Mouse (Mus musculus) right cerebral cortex, adult 2 months (tissue): Measurements from ENCODE around the gene Gsg1l2.

Experiments used
- DNase-seq, 2 experiments: peaks; one replicate each; pipeline ENCODE4 v3.0.0; 2021 to 2022; ENCODE audit warnings: low spot score in 2 of 2

Gsg1l2 gene

DNA sequence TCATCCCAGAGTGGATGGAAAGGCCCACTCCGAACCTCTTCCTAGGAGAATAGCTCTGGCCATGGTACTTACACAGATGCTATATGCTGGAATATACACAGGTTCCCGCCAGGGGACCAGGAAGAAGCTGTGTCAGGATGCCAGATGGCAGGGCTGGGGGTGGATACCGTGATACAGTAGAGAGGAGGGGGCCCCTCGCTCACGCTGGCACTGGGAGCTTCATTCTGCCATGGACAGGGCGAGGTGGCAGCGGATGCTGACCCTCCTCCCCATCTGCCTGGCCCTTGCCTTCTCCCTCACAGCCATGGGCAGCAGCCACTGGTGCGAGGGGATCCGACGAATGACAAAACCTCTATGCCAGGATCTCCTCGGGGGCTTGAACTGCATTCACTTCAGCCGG, at the start of gene Gsg1l2:
TSS of gene Gsg1l2 (plus strand) at position 230 of the 400 bp plus-strand sequence.
- no peak for DNase-seq

DNA sequence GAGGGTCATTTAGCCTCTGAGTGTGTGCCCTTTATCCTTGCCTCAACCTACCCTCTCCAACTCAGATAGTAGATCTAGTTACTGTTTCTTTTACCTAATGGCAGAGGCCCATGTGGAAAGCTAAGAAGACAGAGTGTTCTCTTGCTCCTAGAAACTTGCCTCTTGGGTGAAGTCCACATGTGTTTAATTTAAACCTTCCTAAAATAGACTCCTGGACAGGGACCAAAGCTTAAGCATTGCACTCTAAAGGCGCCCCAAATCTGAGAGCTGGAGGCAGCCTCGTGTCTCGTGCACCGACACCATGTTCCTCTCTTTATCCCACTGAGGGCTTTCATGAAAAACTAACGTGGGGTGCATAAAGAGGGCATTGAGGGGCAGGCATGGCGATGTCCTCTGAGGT, 47.3 kb upstream of the Gsg1l2 start:
- no peak for DNase-seq

DNA sequence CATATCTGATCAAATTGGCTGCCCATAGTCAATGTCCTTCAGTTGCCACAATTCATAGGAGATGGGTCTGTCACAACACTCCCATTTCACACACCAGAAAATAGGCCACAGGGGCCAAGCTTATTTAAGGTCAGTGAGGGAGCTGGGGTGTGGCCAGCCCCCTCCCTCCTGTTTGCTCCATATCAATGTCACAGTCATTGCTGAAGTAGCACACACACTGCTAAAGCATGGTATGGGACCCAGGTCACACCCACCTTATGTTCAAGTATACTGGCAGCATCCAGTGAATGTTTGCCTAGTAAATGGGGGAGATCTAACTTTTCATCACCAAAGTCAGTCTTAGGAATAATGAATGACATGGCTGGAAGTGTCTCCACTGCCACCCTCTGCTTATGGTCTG, 45.7 kb upstream of the Gsg1l2 start:
- no peak for DNase-seq

DNA sequence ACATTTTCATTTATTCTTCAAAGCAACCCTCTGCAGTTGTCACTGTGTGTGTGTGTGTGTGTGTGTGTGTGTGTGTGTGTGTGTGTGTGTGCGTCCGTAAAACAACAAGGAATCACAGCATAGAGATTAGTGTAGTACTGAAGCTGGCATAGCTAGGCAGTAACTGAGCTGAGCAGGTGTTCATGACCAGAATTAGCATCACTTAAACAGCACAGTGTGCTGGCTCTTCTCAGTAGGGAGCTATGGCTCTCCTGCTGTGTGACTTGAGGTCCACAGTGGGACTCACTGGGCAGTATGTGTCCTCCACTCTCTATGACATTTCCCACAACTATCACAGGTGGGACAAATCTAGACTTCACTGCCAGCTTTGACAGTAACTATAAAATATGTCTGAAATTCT, 43.4 kb upstream of the Gsg1l2 start:
- no peak for DNase-seq

DNA sequence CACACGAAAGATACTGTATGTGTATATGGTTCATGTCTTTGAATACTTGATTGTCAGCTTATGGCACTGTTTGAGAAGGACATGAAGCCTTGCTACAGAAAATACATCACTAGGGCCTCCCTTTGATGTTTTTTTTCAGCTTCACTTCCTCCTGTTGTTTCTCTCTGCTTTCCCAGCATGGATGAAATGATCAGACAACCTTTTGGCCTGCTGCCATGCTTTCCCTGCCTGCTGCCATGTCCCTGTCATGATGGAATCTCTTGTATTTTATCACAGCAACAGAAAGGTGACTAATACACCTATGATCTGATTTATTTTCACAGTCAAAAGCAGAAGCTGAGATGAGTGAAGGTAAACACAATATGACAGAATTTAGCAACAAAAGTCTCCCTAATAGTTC, 40.7 kb upstream of the Gsg1l2 start:
- no peak for DNase-seq

DNA sequence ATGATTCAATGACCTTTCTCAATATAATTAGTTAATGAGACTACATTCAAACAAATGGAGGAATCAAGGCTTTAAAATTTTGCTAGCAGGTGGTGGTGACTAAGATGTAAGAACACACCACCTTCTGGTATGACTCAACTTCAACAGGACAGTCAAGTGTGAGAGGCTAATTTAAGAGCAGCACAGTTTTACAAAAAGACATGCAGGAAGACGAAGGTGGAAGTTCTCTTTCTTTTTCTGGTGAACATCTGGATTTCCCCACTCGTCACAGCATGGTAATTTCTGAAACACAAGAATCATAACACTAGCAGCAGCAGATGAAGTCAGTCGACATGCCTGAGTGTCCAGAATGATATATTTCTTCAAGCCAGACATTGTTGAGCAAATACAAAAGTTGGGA, 39.8 kb upstream of the Gsg1l2 start:
- no peak for DNase-seq

DNA sequence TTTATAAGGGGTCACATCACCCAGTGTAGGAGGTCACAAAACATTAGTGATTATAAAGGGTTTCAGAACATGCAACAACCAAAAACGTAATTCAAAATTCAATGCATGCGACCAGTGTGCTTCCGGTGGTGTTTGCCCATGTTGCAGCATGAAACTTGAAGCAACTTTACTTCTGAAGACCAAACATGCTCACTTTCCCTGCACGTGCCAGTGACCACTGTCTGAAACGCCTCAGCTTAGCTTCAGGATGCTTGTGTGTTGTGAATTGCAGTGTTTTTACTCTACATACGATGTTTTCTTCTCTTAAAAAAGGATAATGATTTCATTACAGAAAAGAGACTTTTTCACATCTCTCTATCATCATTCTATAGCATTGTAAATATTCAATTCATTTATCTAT, 36.1 kb upstream of the Gsg1l2 start:
- DNase-seq: no peak

DNA sequence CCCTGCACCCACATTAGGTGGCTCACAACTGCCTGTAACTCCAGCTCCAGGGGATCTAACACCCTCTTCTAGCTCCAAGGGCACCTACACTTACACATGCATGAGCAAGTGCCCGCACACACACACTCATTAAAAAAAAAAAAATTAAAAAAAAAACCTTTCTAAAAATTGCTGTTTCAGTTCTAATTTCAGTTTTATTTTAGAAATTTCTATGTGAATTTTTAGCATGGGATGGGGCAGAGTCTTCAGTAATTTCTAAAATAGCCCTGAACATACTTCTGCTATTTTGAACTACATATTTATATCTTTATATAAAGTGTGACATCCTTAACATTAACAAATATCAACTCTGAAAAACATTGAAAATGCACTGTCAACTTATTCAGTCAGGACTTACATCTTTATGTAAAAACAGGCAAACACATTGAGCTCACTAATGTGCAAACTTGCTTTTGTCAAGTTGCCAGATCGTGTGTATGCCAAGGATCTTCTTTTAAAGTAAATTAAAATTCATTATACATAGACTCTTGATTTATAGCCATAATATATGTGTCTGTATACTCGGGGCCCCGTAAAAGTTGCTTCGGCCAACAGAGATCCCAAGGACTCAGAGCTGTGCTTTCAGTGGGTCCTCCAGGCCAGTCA, 35.4 kb upstream of the Gsg1l2 start:
- DNase-seq: no peak

DNA sequence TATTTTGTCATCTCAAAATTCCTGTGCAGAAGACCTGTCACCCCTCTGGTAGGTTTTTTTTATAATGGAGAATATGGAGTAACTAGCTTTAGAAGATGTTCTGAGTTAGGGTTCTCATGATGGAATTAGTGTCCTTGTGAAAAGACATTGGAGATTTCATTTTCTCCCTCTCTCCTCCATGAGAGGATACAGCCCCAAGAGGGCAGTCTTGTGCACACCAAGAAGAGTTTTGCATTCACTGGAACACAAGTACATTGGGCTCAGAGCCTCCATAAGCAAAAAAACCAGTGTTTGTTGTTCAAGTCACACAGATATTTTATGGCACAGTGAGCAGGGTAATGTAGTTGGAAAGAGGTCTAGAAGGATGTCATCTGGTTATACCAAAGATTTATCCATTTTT, 32.8 kb upstream of the Gsg1l2 start:
- no peak for DNase-seq

DNA sequence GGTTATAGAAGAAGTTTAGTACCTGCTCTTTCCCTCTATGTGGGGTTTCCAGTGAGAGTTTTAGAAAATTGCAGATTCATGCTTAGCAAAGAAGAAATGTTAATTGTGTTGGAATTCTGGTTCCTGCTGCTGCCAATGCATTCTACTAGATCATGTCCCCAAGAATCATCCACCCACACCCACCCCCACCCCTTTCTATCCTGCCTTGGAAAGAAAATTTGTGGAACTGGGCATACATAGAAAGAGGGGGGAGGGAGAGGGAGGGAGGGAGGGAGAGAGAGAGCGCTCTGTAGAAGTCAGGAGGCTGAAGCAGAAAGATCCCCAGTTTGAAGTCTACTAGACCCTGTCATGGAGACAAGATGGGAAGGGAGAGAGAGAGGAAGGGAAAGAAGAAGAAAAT, 18.1 kb upstream of the Gsg1l2 start:
- no peak for DNase-seq

DNA sequence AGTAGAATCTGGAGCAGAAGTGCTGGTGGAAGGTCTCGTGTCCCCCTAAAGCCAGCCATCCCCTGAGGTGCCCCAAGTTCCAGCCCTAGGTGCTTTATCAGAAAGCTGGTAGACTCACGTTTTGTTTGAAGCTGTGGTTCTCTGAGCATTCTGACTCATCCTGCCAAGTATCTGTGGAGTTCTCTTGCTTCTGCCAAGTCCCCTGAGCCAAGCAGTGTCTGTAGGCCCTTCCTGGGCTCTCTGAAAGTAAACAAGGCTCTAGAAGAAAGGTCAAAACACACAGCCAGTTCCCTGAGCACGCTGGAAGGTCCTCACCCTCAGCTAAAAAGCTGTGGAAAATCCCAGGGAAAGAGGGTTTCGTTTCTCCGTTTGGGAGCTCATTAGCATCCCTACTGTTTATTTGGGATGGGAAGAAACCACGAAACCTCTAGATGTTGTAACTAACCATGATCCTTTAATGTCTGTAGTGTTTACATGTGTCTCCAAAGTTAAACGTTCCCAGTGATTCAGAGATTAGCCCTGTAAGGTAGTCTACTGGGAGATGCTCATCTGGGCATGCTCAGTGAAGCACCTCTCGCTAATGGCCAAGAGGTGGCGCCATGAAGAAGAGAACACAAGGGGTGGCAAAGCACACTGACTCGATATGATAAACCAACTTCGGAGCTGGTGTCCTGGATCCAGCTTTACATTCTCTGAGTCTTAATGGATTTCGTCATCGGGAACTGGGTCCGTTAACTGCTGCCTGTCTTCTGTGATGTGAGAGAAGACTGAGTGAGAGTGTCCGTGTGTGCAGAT, 16.8 kb upstream of the Gsg1l2 start:
- no peak for DNase-seq

DNA sequence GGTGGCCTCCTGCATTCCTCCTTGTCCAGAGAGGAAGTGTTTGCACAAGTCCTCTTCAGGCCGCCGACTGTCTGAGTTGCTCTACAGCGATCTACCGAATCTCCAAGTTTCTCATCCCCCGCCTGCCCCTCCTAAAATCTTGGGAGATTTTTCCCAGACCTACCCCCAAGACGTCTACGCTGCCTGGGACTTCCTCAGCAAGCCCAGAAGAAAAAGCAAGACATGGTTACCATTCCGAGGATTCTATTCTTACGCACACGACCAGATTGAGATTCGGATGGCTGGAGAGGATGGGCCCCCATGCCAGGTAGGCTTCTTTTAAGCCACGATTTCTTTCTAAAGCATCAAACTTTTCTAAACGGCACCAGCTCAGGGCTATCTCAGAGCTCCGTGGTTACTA, 3.4 kb upstream of the Gsg1l2 start, which contains the start of gene Glp2r:
TSS of gene Glp2r (minus strand) at position 101 of the 400 bp plus-strand sequence.
- no peak for DNase-seq

DNA sequence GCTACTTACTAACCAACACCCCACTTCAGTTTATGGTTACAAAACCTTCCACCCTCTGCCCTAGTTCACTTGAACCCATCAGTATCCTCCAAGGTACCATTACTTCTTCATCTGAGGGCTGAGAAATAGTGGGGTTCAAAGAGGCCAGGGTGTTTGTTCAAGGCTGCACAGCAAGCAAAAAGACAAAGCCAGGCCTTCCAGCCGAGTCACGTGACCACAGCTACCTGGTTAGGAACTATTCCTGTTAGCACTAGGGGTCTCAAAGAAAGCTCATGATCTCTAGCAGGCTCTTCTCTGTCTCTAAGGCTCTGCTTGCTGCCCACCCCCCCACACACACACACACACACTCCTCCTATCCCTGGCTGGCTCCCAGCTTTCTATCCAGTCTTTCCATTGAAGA, 2.7 kb upstream of the Gsg1l2 start:
- no peak for DNase-seq

DNA sequence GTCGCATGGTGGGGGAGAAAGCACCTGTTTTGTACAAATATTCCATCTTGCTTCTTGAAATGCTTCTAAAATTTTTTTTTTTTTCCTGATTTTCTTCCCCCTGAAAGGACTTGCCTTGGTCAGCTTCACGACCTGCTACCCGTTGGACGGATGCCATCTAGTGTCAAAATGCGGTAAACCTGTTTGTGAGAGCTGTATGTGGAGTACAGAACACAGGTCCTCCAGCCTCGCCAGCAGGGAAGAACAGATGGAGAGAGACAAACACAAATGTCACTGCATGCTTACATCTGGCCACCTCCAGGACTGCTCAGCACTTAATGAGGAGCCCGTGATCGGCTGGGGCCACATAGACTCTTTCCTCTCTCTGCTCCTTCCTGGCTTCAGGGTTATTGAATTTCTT, 1.8 kb upstream of the Gsg1l2 start:
- peak; percentile 74 to 87 for DNase-seq

DNA sequence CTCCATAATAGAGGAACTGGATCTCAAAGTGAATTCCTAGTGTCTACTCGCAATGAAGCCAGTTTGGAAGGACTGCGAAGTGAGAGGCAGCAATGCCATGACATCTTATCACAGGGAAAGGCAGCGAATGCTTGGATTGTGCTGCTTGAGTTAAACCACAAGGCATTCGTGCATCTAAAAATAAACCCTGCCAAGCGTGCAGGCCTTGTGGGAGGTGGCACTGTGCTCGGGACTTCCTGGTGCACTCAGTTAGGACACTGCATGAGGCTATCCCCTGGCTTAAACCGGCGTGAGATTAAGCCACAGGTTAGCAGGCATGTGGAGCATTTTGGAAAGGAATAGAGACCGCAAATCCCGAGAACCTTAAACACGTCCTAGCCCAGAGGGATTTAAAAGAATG, 15.8 kb downstream of the Gsg1l2 start:
- DNase-seq: no peak

DNA sequence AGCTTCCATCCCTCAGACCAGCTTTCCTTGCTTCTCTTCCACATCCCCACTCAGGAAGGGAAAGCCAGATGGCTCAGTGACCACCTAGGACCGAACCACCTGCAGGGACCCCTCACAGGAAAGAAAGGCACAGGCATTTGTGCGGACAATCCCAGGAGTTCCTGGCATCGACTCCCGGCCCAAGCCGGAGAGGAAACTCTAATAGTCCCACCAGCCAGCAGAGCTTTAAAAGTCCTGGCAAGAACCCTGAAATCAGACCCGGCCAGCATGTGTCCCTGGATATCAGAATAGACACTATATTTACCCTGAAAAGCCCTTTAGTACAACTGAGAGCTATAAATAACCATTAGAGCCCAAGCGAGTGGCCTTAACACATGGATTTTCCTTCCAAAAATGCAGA, 23.5 kb downstream of the Gsg1l2 start, which contains the start of gene Dhrs7c:
TSS of gene Dhrs7c (plus strand) at position 257 of the 400 bp plus-strand sequence.
- no peak for DNase-seq

DNA sequence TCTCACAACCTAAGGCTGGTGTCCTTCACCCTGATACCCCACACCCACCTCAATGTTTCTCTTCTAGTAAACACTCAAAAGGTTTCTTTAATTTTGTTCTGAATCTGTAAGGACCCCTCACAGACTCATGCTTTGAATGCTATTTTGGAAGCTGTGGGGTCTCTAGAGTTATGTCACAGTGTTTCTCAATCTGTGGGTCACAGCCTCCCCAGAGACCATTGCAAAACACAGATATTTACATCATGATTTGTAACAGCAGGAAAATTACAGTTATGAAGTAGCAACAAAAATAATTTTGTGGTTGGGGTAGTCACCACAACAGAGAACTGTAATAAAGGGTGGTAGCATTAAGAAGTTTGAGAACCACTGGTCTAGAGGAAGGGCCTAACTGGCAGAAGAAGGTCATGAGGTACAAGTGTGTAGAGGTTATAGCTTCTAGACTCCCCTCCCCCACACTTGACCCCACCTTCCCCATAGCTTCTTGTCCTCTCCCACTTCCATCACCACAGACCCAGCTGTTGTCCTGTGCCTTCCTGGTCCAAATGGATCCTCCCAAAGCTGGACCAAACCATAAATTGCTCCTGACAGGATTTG, 25.8 kb downstream of the Gsg1l2 start:
- no peak for DNase-seq

DNA sequence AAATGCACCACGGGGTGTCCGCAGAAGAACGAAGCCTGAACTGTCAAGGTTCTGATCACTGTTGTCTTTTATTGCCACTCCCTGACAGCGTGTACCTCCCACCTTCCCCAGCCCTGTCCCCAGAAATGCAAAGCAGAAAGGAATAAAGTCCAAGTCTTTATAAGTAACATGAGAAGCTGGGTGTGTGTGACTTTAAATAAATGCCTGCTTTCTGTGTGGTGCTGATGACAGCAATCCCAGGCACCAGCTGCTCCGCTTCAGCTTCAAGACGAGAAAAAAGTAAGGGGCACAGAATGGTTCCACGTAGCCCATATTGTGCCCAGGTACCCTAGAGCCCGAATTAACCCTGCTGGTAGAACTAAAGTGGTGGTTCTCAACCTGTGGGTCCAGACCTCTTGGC, 26.8 kb downstream of the Gsg1l2 start:
- DNase-seq: no peak

DNA sequence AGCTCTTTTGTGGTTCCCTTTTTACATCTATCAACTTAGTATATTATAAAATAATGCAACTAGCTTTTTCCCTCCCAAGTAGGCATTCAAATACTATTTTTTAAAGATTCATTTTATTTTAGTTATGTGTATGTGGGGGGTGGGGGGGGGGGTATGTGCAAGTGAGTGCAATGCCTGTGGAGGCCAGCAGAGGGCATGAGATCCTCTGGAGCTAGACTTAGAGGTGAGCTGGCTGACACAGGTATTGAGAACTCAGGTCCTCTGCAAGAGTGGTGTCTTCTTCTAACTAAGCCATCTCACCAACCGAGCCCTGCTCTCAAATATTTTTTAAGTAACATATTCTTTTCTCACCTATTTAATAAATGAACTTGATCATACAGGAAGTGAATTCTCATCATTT, 31.1 kb downstream of the Gsg1l2 start:
- DNase-seq: no peak

DNA sequence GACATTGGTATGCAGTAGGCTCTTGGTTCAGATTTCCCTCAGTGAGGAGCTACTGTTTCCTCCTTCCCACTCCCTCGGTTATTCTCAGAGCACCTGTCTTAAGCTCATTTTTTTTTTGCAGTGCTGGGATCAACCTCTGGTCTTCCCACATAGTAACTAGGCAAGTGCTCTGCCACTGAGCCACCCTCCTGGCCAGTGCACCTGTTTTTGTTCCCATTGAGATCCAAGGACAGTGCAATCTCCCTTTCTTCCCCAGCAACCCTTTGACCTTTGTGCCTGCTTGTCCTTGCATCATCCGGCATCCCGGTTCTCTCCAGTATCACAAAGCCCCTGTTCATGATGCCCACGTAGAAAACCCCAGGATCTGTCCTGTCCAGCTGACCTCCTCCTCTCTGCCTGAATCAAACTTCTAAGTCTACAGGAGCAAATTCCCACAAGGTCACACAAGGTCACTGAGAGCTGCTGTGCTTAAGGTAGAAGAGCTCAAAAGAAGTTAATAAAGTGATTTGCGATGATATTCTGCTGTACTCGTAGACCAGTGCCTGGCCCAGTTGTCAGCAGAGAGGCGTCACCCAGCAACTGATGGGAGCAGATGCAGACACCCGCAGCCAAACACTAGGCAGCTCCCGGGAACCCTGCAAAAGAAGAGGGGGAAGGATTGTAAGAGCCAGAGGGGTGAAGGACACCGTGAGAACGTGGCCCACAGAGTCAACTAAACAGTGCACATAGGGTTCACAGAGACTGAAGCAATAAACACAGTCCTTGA, 32.6 kb downstream of the Gsg1l2 start:
- DNase-seq: no peak

DNA sequence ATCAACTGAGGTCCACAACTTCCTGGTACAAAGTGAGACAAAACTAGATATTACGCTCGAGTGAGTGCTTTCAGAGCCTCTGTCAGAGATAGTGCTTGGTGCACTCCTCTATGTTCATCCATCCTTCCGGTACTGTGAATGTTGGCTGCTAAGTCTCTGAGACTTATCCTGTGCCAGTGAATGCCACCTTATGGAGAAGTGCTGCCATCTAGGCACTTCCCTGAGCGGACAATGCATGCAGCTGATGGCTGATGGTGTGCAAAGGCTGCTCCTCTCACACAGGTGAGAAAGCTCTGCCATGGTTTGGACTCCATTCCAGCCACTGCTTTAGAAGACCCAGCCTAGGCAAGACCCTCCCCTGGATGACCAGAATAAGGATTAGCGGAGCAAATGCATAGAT, 33.6 kb downstream of the Gsg1l2 start:
- peak; percentile 25 to 31 for DNase-seq

DNA sequence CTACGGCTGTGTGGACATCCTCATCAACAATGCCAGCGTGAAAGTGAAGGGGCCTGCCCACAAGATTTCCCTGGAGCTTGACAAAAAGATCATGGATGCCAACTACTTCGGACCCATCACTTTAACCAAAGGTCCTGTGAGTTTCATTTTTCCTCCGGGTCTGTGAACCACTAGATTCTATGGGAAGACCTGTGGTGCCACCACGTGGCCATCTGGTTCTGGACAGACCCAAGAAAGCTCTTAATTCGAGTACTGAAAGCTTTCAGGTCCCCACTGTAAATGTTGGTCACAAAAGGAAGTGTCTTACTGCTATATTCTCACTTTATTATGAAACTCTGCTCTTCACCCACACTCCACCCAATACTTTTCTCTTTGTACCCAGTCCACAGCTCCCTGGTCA, 37.1 kb downstream of the Gsg1l2 start:
- peak; percentile 26 to 44 for DNase-seq
